Mouse (Mus musculus): Measurements from ENCODE around the gene Tiam1. TPM values are rescaled to one million over a fixed set of nuclear protein-coding genes. Genes with fewer than 3 reads are reported as not detected.

The Tiam1 gene
- polyA plus RNA-seq, 1 experiment from 2014 or later = 31.0 TPM

DNA sequence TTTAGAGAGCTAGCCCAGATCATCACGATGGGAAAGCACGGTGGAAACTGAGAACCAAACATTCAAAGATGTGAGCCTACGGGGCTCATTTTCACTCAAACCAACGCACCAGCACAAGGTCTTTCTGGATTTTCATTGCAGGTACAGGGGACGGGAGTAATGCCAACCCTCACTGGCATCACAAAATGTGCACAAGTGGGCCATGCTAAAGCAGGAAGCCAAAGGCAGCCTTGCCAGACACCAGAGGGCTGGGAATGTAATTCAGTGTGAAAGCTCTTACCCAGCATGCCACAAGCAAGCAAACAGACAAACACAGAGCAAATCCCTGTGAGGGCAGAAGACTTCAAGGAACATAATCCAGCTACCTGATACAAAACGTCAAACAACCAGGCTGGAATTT is 320.7 kb downstream of the Tiam1 start:
- no peak overlapping the region for H3K4me3 ChIP-seq (ENCODE audit: low read depth, low read length)
- H3K4me1 ChIP-seq (ENCODE audit: control insufficient read depth, insufficient read depth, low read length) = peaks cover 7% of the 10 kb centered on the region
- DNase-seq (ENCODE audit: low spot score) (no peak), ATAC-seq (ENCODE audit: low read depth) (no peak)
- 0 out of 2 replicates have a peak, but pooled peaks cover 4% of the 10 kb centered on the region for H3K27me3 ChIP-seq (replicated peaks; ENCODE audit: control insufficient read depth, insufficient read depth, low read length)
- no peaks in the 10 kb centered on the region; the same call in 1 of the 2 replicates for H3K36me3 ChIP-seq (ENCODE audit: control insufficient read depth, insufficient read depth, low read length)
- no peaks in the 10 kb centered on the region for H3K9me3 ChIP-seq (ENCODE audit: control insufficient read depth, low read length)
- H3K9ac ChIP-seq (ENCODE audit: low read depth, low read length) = no peak overlapping the region
- WGBS = 83% methylated on average over 6 of the region's 6 CpGs
- no peak overlapping the region for H3K27ac ChIP-seq (replicated peaks; ENCODE audit: low read depth, low read length)
- H3K4me2 ChIP-seq (ENCODE audit: low read depth, low read length) = no peak overlapping the region

DNA sequence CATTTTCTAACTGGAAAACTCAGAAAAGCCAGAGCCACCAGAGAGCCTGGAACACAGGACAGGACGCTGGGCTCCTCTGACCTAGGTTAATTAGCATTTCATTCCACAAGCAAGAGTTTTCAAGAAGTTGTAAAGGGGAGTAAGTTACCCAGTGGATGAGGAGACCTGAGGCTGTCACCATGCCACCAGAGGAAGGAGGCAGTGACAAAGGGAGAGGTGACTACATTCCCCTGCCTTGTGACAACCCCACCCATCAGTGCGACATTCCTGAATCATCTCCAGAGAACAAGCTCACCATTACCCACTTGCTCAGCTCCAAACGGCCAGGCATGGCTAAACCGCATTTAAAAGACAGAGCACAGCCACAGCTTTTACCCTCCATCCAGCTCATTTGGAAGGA is 324.9 kb downstream of the Tiam1 start:
- ATAC-seq (ENCODE audit: low read depth) = no peak
- H3K4me1 ChIP-seq (ENCODE audit: control insufficient read depth, insufficient read depth, low read length) = peaks cover 14% of the 10 kb centered on the region; the same call in 1 of the 2 replicates
- H3K9ac ChIP-seq (ENCODE audit: low read depth, low read length) = no peak overlapping the region
- WGBS = 29% methylated on average over 4 of the region's 4 CpGs
- H3K4me3 ChIP-seq (ENCODE audit: low read depth, low read length) = peak overlapping the region; percentile 41
- peak overlapping the region; percentile 82 for H3K4me2 ChIP-seq (ENCODE audit: low read depth, low read length)
- no peaks in the 10 kb centered on the region for H3K9me3 ChIP-seq (ENCODE audit: control insufficient read depth, low read length)
- DNase-seq (ENCODE audit: low spot score) = no peak
- H3K36me3 ChIP-seq (ENCODE audit: control insufficient read depth, insufficient read depth, low read length) = no peaks in the 10 kb centered on the region; the same call in 1 of the 2 replicates
- no peak overlapping the region for H3K27ac ChIP-seq (replicated peaks; ENCODE audit: low read depth, low read length)
- 0 out of 2 replicates have a peak, but pooled peaks cover 4% of the 10 kb centered on the region for H3K27me3 ChIP-seq (replicated peaks; ENCODE audit: control insufficient read depth, insufficient read depth, low read length)

DNA sequence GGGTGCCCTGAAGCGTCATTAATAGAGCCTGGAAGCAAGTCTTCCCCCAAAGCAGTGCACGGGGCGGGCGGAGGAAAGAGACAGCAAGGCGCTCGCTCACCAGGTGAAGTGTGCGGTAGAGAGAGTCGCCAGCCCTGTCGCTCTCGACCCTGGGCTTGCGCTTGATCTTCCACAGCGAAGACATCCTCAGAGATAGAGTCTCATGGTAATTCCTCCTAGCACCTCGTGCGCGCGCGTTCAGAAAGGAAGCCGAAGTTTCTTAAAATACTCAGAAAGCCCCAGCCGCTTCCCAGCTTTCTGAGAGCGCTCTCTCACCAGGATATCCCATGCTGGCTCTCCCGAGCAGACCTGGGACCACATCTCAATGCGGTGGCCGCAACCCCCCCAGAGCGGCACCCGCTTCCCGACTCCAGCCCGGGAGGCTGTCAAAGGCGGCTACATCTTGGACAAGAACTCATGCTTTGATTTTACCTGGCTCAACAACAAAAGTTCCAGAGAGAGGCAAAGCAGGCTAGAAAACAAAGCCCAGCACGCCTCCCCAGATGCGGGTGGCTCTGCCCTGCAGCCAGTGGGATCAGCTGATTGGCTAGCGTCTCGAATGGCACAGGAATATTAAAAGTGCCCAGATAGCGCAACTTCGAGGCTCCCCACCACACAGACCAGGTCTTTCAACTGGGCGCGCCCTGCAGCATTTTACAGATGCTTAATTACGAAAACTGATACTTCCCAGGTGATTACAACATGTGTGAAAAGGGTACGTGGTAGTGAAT is 325.5 kb downstream of the Tiam1 start:
- 2% methylated on average over 37 of the region's 38 CpGs for WGBS
- H3K4me1 ChIP-seq (ENCODE audit: control insufficient read depth, insufficient read depth, low read length) = peaks cover 14% of the 10 kb centered on the region; the same call in 1 of the 2 replicates
- ATAC-seq (ENCODE audit: low read depth) (peak; percentile 73; the same call in 1 of the 2 replicates), DNase-seq (ENCODE audit: low spot score) (peak; percentile 48)
- peak overlapping the region; percentile 41 for H3K4me3 ChIP-seq (ENCODE audit: low read depth, low read length)
- peak overlapping the region; percentile 82 for H3K4me2 ChIP-seq (ENCODE audit: low read depth, low read length)
- no peaks in the 10 kb centered on the region for H3K9me3 ChIP-seq (ENCODE audit: control insufficient read depth, low read length)
- peak overlapping the region; percentile 54; the same call in 1 of the 2 replicates for H3K9ac ChIP-seq (ENCODE audit: low read depth, low read length)
- H3K36me3 ChIP-seq (ENCODE audit: control insufficient read depth, insufficient read depth, low read length) = no peaks in the 10 kb centered on the region; the same call in 1 of the 2 replicates
- 0 out of 2 replicates have a peak, but pooled peaks cover 4% of the 10 kb centered on the region for H3K27me3 ChIP-seq (replicated peaks; ENCODE audit: control insufficient read depth, insufficient read depth, low read length)
- H3K27ac ChIP-seq (replicated peaks; ENCODE audit: low read depth, low read length) = no peak overlapping the region

DNA sequence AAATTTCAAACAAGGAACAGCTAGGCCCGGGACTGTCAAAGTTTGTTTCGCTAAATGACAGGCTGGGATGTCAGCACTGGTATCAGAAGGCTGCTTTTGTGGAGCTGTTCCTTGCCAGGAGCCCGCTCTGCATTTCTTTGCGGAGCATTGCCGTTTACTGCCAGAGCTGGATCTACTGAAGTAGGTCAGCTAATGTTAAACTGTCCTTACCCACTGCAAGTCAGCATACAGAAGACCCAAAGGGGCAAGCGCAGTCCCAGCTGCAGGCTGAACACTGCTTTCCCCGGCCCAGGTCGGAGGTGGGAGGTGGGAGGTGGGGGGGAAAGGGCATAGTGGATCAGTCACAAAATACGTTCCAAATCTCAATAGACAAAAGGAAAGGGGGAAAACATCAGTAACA is 326.3 kb downstream of the Tiam1 start:
- no peaks in the 10 kb centered on the region; the same call in 1 of the 2 replicates for H3K36me3 ChIP-seq (ENCODE audit: control insufficient read depth, insufficient read depth, low read length)
- peak overlapping the region; percentile 82 for H3K4me2 ChIP-seq (ENCODE audit: low read depth, low read length)
- WGBS = 25% methylated on average over 9 of the region's 9 CpGs
- H3K9ac ChIP-seq (ENCODE audit: low read depth, low read length) = no peak overlapping the region
- no peak for ATAC-seq (ENCODE audit: low read depth)
- peaks cover 14% of the 10 kb centered on the region; the same call in 1 of the 2 replicates for H3K4me1 ChIP-seq (ENCODE audit: control insufficient read depth, insufficient read depth, low read length)
- H3K27me3 ChIP-seq (replicated peaks; ENCODE audit: control insufficient read depth, insufficient read depth, low read length) = 0 out of 2 replicates have a peak, but pooled peaks cover 4% of the 10 kb centered on the region
- no peaks in the 10 kb centered on the region for H3K9me3 ChIP-seq (ENCODE audit: control insufficient read depth, low read length)
- DNase-seq (ENCODE audit: low spot score) = no peak
- H3K4me3 ChIP-seq (ENCODE audit: low read depth, low read length) = peak overlapping the region; percentile 41; the same call in 1 of the 2 replicates
- H3K27ac ChIP-seq (replicated peaks; ENCODE audit: low read depth, low read length) = no peak overlapping the region

DNA sequence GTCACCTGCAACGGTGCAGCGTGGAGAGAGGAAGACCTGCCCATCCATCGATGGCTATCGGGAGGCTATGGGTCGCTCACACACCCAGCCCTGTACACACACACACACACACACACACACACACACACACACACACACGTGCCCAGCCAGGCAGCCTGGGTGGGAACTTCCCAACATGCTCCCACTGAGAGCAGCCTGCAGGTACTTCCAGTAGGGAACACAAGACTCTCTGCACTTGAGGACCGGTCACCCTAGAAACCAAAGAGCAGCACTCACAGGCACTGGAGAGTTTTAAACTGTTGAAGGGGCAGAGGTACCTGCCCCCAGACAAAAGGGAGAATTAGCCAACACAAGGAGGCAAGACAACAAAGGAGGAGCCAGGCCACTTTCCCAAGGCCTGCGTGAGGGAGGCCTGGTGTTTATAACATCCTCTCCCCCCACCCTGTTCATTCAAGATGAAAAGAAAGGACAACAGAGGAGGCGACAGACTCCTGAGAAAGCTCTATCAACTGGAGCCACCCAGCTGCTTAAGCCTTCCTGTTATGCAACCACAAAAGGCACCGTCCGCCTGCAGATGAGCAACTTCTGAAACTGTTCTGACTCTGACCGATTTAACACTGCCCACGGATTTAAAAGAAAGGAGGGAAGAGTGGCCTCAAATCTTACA is 326.9 kb downstream of the Tiam1 start:
- Histone ChIP-seq H3K9me3 (ENCODE audit: control insufficient read depth, low read length) (no peaks in the 10 kb centered on the region), H3K27ac (replicated peaks; ENCODE audit: low read depth, low read length) (no peak overlapping the region), H3K27me3 (replicated peaks; ENCODE audit: control insufficient read depth, insufficient read depth, low read length) (0 out of 2 replicates have a peak, but pooled peaks cover 4% of the 10 kb centered on the region), H3K4me3 (ENCODE audit: low read depth, low read length) (no peak overlapping the region), H3K4me2 (ENCODE audit: low read depth, low read length) (peak overlapping the region; percentile 82; the same call in 1 of the 2 replicates), H3K9ac (ENCODE audit: low read depth, low read length) (peak overlapping the region; percentile 39; the same call in 1 of the 2 replicates), H3K4me1 (ENCODE audit: control insufficient read depth, insufficient read depth, low read length) (peaks cover 14% of the 10 kb centered on the region; the same call in 1 of the 2 replicates), H3K36me3 (ENCODE audit: control insufficient read depth, insufficient read depth, low read length) (no peaks in the 10 kb centered on the region; the same call in 1 of the 2 replicates)
- WGBS = 54% methylated on average over 13 of the region's 13 CpGs
- no peak for ATAC-seq (ENCODE audit: low read depth)
- DNase-seq (ENCODE audit: low spot score) = no peak

DNA sequence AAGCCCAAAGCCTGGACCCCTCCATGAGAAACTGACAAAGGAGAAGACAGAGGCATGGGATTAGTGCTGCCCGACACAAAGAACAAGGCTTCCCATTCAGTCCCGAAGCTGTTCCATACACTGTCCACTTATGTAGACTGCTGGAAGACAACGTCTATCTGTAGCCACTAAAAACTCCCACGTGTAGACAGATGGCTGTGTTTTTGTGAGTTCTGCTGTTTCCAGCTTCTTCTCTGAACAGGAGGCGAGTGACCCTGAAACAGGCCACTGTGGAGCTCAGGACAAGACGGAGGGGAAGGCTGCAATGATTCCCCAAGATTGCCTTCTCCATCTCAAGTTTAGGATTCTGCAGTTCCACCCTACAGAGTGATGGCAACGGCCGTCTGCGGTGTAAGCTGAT is 330.0 kb downstream of the Tiam1 start:
- DNase-seq (ENCODE audit: low spot score) = no peak
- Histone ChIP-seq H3K4me2 (ENCODE audit: low read depth, low read length) (no peak overlapping the region), H3K36me3 (ENCODE audit: control insufficient read depth, insufficient read depth, low read length) (peaks cover 25% of the 10 kb centered on the region), H3K27me3 (replicated peaks; ENCODE audit: control insufficient read depth, insufficient read depth, low read length) (0 out of 2 replicates have a peak, but pooled peaks cover 2% of the 10 kb centered on the region), H3K27ac (replicated peaks; ENCODE audit: low read depth, low read length) (no peak overlapping the region), H3K9me3 (ENCODE audit: control insufficient read depth, low read length) (no peaks in the 10 kb centered on the region), H3K9ac (ENCODE audit: low read depth, low read length) (no peak overlapping the region), H3K4me3 (ENCODE audit: low read depth, low read length) (no peak overlapping the region), H3K4me1 (ENCODE audit: control insufficient read depth, insufficient read depth, low read length) (peaks cover 10% of the 10 kb centered on the region; the same call in 1 of the 2 replicates)
- no peak for ATAC-seq (ENCODE audit: low read depth)
- WGBS = 76% methylated on average over 9 of the region's 9 CpGs

DNA sequence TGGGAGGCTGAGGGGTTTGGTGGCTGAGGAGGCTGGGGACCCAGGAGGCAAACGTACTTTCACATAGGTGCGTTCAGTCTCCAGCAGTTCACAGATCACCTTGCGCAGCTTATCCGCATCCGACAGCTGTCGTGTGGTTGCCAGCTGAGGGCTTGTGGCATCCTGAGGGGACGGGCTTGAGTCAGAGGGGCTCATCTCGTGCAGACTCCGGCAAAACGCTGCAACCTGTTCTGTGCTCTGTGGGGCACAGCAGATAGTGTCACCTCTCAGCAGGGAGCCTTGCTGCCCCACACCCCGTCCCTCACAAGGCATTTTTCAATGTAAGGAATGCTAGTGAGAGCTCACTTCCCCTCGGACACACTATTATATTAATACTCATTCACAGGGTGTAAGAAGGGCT is 330.7 kb downstream of the Tiam1 start:
- Histone ChIP-seq H3K36me3 (ENCODE audit: control insufficient read depth, insufficient read depth, low read length) (peaks cover 25% of the 10 kb centered on the region), H3K27ac (replicated peaks; ENCODE audit: low read depth, low read length) (no peak overlapping the region), H3K9me3 (ENCODE audit: control insufficient read depth, low read length) (no peaks in the 10 kb centered on the region), H3K9ac (ENCODE audit: low read depth, low read length) (no peak overlapping the region), H3K4me2 (ENCODE audit: low read depth, low read length) (no peak overlapping the region), H3K27me3 (replicated peaks; ENCODE audit: control insufficient read depth, insufficient read depth, low read length) (no peaks in the 10 kb centered on the region), H3K4me1 (ENCODE audit: control insufficient read depth, insufficient read depth, low read length) (peaks cover 7% of the 10 kb centered on the region; the same call in 1 of the 2 replicates), H3K4me3 (ENCODE audit: low read depth, low read length) (no peak overlapping the region)
- DNase-seq (ENCODE audit: low spot score) = no peak
- WGBS = 78% methylated on average over 12 of the region's 12 CpGs
- no peak for ATAC-seq (ENCODE audit: low read depth)

DNA sequence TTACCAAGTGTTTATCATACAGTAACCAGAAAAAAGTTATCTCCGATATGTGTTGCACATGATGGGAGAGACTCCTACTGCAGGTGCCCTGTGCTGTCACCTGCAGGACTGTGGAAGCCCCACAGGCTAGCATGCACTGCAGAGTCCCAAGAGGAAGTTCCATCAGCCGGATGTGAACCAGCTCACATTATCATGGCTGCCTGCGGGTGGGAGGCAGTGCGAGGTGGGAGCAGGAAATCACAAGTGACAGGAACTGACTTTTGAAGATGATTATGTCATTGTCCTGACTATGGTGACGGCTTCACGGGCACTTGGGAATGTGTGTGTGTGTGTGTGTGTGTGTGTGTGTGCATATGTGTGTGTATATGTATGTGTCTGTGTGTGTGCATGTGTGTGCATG is 333.2 kb downstream of the Tiam1 start:
- no peaks in the 10 kb centered on the region for H3K9me3 ChIP-seq (ENCODE audit: control insufficient read depth, low read length)
- H3K36me3 ChIP-seq (ENCODE audit: control insufficient read depth, insufficient read depth, low read length) = peaks cover 26% of the 10 kb centered on the region
- H3K27ac ChIP-seq (replicated peaks; ENCODE audit: low read depth, low read length) = no peak overlapping the region
- H3K4me1 ChIP-seq (ENCODE audit: control insufficient read depth, insufficient read depth, low read length) = no peaks in the 10 kb centered on the region
- no peak overlapping the region for H3K4me3 ChIP-seq (ENCODE audit: low read depth, low read length)
- H3K9ac ChIP-seq (ENCODE audit: low read depth, low read length) = no peak overlapping the region
- WGBS = 88% methylated on average over 6 of the region's 6 CpGs
- no peak overlapping the region for H3K4me2 ChIP-seq (ENCODE audit: low read depth, low read length)
- ATAC-seq (ENCODE audit: low read depth) (no peak), DNase-seq (ENCODE audit: low spot score) (no peak)
- no peaks in the 10 kb centered on the region for H3K27me3 ChIP-seq (replicated peaks; ENCODE audit: control insufficient read depth, insufficient read depth, low read length)

All from embryonic facial prominence, embryonic 14.5 days (tissue).